Mouse (Mus musculus) intestine, embryonic 14.5 days (tissue): Measurements from ENCODE around the gene Nucb1. TPM values are rescaled to one million over a fixed set of nuclear protein-coding genes. Genes with fewer than 3 reads are reported as not detected.

ENCODE experiments used
- ATAC-seq: fragments of 200-750 bp; cut with Nextera tagmentation; replicated peaks from 2 replicates; pipeline ENCODE4 v1.8.0; 2017; ENCODE audit warnings: low read depth, moderate number of reproducible peaks, moderate TSS enrichment, moderate library complexity; ENCODE audit not compliant: low FRiP score, low TSS enrichment
- DNase-seq: peaks from one replicate; pipeline ENCODE4 v3.0.0-alpha.2; 2018; ENCODE audit warnings: low spot score
- H3K27ac ChIP-seq: fragments of 300-500 bp; sonication (generic); 2 replicates; pipeline ENCODE4 v1.5.1; 2014; ENCODE audit warnings: low read depth, mild to moderate bottlenecking, control low read depth
- H3K27me3 ChIP-seq: fragments of 300-500 bp; sonication (generic); replicated peaks from 2 replicates; pipeline ENCODE4 v1.6.1; 2014; ENCODE audit warnings: low read length, control low read depth; ENCODE audit not compliant: control insufficient read depth, insufficient read depth
- H3K36me3 ChIP-seq: fragments of 300-500 bp; sonication (generic); 2 replicates; pipeline ENCODE4 v1.6.1; 2014; ENCODE audit warnings: low read length, control low read depth; ENCODE audit not compliant: control insufficient read depth, insufficient read depth
- H3K4me1 ChIP-seq: fragments of 300-500 bp; sonication (generic); replicated peaks from 2 replicates; pipeline ENCODE4 v1.6.1; 2014; ENCODE audit warnings: low read length, control low read depth, mixed read lengths; ENCODE audit not compliant: control insufficient read depth, insufficient read depth
- H3K4me2 ChIP-seq: fragments of 300-500 bp; sonication (generic); 2 replicates; pipeline ENCODE4 v1.6.1; 2014; ENCODE audit warnings: low read length
- H3K4me3 ChIP-seq: fragments of 300-500 bp; sonication (generic); 2 replicates; pipeline ENCODE4 v1.5.1; 2014; ENCODE audit warnings: low read depth, low read length, control low read depth, mixed read lengths
- H3K9ac ChIP-seq: fragments of 300-500 bp; sonication (generic); 2 replicates; pipeline ENCODE4 v1.6.1; 2014; ENCODE audit warnings: mild to moderate bottlenecking, low read length
- H3K9me3 ChIP-seq: fragments of 300-500 bp; sonication (generic); 2 replicates; pipeline ENCODE4 v1.6.1; 2016; ENCODE audit warnings: low read length, control low read depth; ENCODE audit not compliant: control insufficient read depth
- WGBS: fragments of 180-500 bp; shearing (Covaris S2); extraction: QIAGEN DNeasy Blood & Tissue Kit; methylation state at CpG from one replicate; pipeline ENCODE4 v1.1.7; 2014; 5-methylcytosine and 5-hydroxymethylcytosine counted together
- polyA plus RNA-seq: library from polyadenylated mRNA; unstranded; fragments of >200 nt; fragmentation: Nextera tagmentation; extraction: Ambion mirVana; gene quantifications from 2 replicates; pipeline ENCODE4 v1.2.1, GENCODE M21; 2014

The Nucb1 gene
- polyA plus RNA-seq = 192 and 204 TPM in 2 replicates

DNA sequence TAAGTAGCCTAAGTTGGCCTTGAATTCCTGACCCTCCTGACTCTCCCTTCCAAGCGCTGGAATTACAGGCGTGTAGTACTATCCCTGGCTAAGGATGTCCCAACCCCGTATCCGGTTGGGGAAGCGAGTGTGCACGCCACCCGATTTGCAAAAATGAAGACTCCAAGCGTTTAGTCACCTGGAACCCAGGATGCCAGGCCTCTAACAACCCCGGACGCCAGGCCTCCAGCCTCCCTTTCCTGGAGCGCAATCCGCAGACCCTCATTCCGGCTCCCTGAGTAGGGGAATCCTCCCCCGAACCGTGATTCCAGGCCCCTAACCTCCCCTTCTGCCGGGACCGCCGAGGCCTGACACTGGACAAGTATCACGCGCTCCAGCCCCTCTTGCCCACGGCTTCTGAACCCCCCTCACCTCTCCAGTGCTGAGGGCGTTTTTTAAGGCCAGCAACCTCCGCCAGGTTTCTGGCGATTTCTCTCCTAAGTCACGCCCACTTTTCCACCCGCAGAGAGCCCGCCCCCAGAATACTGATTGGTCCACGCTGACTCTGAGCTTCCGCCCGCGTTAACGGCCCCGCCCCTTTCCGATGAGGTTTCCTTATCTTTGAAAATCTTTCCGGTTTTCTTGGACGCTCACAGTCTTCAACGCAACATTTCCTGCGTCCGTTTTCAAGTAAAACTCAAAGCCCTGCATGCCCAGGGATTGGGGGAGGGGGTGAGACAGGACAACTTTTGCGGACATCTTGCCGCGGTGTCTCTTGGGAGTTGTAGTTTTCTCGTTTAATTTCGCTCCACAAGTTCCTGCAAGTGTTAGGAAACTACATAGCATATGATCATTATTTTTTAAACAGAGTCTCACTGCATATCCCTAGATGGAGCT is at the start of gene Nucb1:
Gene Nucb1, minus strand, starts transcription at position 495 of the 876 bp plus-strand sequence.
- under 1% methylated on average over 44 of the region's 44 CpGs for WGBS

GRCm38 (mm10) chr7:45558907-45559306 is 48.7 kb upstream of the Nucb1 start:
- Histone ChIP-seq H3K4me2 (no peak overlapping the region), H3K9me3 (no peaks in the 10 kb centered on the region), H3K4me3 (no peak overlapping the region), H3K4me1 (peaks cover 13% of the 10 kb centered on the region), H3K36me3 (no peaks in the 10 kb centered on the region), H3K9ac (no peak overlapping the region), H3K27ac (no peak overlapping the region), H3K27me3 (no peaks in the 10 kb centered on the region)
- WGBS = 21% methylated on average over 6 of the region's 6 CpGs
- ATAC-seq (no peak), DNase-seq (no peak)

More for the DNA sequence above, at the start of gene Nucb1:
- DNase-seq = peak; percentile 99
- Histone ChIP-seq H3K9ac (peak within 1 kb of the TSS; percentile 64), H3K9me3 (no peaks in the 10 kb centered on the region), H3K4me2 (peak within 1 kb of the TSS; percentile 93), H3K4me3 (peak within 1 kb of the TSS; percentile 71), H3K27me3 (no peaks in the 10 kb centered on the region), H3K4me1 (peaks cover 17% of the 10 kb centered on the region), H3K36me3 (peaks cover 29% of the 10 kb centered on the region), H3K27ac (peak within 1 kb of the TSS; percentile 96)
- peak; percentile 82 for ATAC-seq

DNA sequence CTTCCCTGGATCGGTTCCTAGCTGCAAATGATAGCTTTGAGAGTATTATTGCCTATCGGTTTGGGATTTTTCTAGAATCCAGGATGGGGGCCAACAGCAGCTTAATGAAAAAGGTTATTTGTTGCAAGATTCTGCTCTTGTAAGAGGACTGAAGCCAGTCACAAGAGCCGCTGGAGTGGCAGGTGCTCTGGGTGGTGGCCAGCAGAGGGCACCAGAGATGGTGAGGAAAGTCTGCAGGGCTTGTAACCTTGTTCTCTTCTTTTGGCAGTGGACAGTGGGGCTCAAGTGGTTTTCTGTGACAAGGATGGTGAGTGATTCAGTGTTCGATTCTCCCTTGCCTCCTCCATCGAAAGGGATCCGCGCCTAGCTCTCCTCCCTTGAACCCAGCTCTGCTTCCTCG is 45.6 kb upstream of the Nucb1 start:
- no peaks in the 10 kb centered on the region for H3K9me3 ChIP-seq
- DNase-seq (peak; percentile 85), ATAC-seq (no peak)
- no peak overlapping the region for H3K27ac ChIP-seq
- H3K36me3 ChIP-seq = no peaks in the 10 kb centered on the region
- H3K4me1 ChIP-seq = 0 out of 2 replicates have a peak, but pooled peaks cover 2% of the 10 kb centered on the region
- no peak overlapping the region for H3K4me3 ChIP-seq
- WGBS = 29% methylated on average over 8 of the region's 8 CpGs
- no peak overlapping the region for H3K9ac ChIP-seq
- H3K27me3 ChIP-seq = no peaks in the 10 kb centered on the region
- H3K4me2 ChIP-seq = no peak overlapping the region

DNA sequence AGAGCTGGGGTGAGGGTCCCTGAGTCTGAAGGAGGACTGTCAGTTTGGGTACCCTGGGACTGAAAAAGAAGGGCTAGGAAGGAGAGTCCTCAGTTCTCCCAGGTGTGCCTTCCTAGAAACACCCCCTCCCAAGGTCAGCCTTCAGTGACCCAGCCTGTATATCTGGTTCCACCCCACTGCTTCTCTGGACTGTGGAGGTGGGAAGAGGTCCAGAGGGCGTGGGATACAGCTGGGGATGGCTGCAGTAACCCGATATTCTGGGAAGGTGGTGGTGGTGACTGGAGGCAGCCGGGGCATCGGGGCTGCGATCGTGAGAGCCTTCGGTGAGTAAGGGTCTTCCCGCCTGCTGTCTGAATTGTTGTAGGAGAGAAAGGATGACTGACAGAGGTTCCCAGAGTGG is 44.5 kb upstream of the Nucb1 start, which contains the start of gene Hsd17b14:
Gene Hsd17b14, plus strand, starts transcription at position 150 of the 400 bp plus-strand sequence.
- no peak within 1 kb of the TSS for H3K27ac ChIP-seq
- DNase-seq (no peak), ATAC-seq (no peak)
- 0 out of 2 replicates have a peak, but pooled peaks cover 2% of the 10 kb centered on the region for H3K4me1 ChIP-seq
- 38% methylated on average over 8 of the region's 8 CpGs for WGBS
- no peak within 1 kb of the TSS for H3K9ac ChIP-seq
- H3K36me3 ChIP-seq = no peaks in the 10 kb centered on the region
- no peaks in the 10 kb centered on the region for H3K9me3 ChIP-seq
- H3K4me2 ChIP-seq = no peak within 1 kb of the TSS
- no peaks in the 10 kb centered on the region for H3K27me3 ChIP-seq
- H3K4me3 ChIP-seq = no peak within 1 kb of the TSS

DNA sequence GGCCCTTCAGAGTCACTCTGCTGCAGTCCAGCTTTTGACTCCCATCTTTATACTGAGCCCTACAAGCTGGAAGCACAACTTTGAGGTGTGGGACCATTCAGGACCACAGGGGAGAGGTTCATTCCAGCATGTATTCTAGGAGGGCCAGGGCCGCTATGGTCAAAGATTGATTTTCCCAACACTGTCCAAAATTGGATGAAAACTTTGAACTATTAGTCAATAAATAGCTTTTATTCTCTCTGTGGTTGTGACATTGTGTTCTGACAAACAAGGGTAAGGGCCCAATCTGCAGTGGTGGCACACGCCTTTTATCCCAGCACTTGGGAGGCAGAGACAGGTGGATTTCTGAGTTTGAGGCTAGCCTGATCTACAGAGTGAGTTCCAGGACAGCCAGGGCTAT is 43.8 kb upstream of the Nucb1 start:
- H3K36me3 ChIP-seq = no peaks in the 10 kb centered on the region

GRCm38 (mm10) chr7:45553519-45553918 is 43.3 kb upstream of the Nucb1 start:
- WGBS = 68% methylated on average over 8 of the region's 8 CpGs
- Histone ChIP-seq H3K4me1 (no peaks in the 10 kb centered on the region), H3K4me2 (no peak overlapping the region), H3K27me3 (no peaks in the 10 kb centered on the region), H3K4me3 (no peak overlapping the region), H3K9ac (no peak overlapping the region), H3K9me3 (no peaks in the 10 kb centered on the region), H3K27ac (no peak overlapping the region), H3K36me3 (no peaks in the 10 kb centered on the region)
- no peak for DNase-seq
- ATAC-seq = no peak

More for the DNA sequence above, 43.8 kb upstream of the Nucb1 start:
- no peak overlapping the region for H3K27ac ChIP-seq
- 92% methylated on average over 2 of the region's 2 CpGs for WGBS
- no peaks in the 10 kb centered on the region for H3K9me3 ChIP-seq
- H3K27me3 ChIP-seq = no peaks in the 10 kb centered on the region
- DNase-seq = no peak
- H3K4me2 ChIP-seq = no peak overlapping the region
- no peak overlapping the region for H3K4me3 ChIP-seq
- no peak for ATAC-seq
- H3K4me1 ChIP-seq = no peaks in the 10 kb centered on the region
- no peak overlapping the region for H3K9ac ChIP-seq

DNA sequence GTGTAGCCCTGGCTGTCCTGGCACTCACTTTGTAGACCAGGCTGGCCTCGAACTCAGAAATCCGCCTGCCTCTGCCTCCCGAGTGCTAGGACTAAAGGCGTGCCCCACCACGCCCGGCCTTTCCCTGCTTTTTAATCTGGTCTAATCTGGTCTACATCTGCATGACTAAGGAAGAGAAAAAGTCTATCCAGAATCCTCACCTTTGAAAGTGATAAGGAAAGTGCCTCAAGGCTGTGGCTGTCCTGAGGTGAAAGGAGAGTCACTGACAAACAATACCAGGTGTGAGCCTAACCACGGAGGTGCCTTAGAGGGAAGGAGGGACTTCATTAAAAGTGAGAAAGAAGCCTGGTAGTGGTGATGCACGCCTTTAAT is 41.3 kb upstream of the Nucb1 start:
- WGBS = 75% methylated on average over 8 of the region's 8 CpGs
- H3K4me1 ChIP-seq = no peaks in the 10 kb centered on the region
- no peaks in the 10 kb centered on the region for H3K9me3 ChIP-seq
- no peak overlapping the region for H3K27ac ChIP-seq
- ATAC-seq (no peak), DNase-seq (no peak)
- H3K27me3 ChIP-seq = no peaks in the 10 kb centered on the region
- H3K9ac ChIP-seq = no peak overlapping the region
- H3K4me3 ChIP-seq = no peak overlapping the region
- no peaks in the 10 kb centered on the region for H3K36me3 ChIP-seq
- no peak overlapping the region for H3K4me2 ChIP-seq

- H3K9ac ChIP-seq = no peak overlapping the region
- DNase-seq (no peak), ATAC-seq (no peak)
- WGBS = 65% methylated on average over 11 of the region's 11 CpGs
- H3K9me3 ChIP-seq = no peaks in the 10 kb centered on the region
- H3K27me3 ChIP-seq = no peaks in the 10 kb centered on the region
- H3K4me1 ChIP-seq = no peaks in the 10 kb centered on the region
- H3K36me3 ChIP-seq = no peaks in the 10 kb centered on the region
- no peak overlapping the region for H3K4me2 ChIP-seq
- no peak overlapping the region for H3K27ac ChIP-seq
- no peak overlapping the region for H3K4me3 ChIP-seq
These were observed 40.8 kb upstream of the Nucb1 start for GRCm38 (mm10) chr7:45550821-45551511.
